Mouse (Mus musculus) kidney, adult 8-10 months (tissue): Measurements from ENCODE around the gene Luc7l3.
"Not testable (repeated sequence)": the region's sequence is repeated elsewhere in the genome, so short reads cannot be mapped to it uniquely, and the experiment has no call there.

Experiments used
- DNase-seq, 2 experiments: peaks; one replicate each; pipeline ENCODE4 v3.0.0; 2022

The Luc7l3 gene

GRCm38 (mm10) chr11:94290062-94290740 is 31.6 kb downstream of the Luc7l3 start:
- no peak for DNase-seq

- DNase-seq = no peak
Observed at GRCm38 (mm10) chr11:94287105-94287504, 34.7 kb downstream of the Luc7l3 start.

- DNase-seq = no peak
Observed at GRCm38 (mm10) chr11:94285886-94286574, 35.8 kb downstream of the Luc7l3 start.

GRCm38 (mm10) chr11:94283536-94284099 is 38.2 kb downstream of the Luc7l3 start:
- DNase-seq = no peak

GRCm38 (mm10) chr11:94282291-94282690 is 39.5 kb downstream of the Luc7l3 start:
- DNase-seq = no peak

GRCm38 (mm10) chr11:94281199-94282181 is 40.3 kb downstream of the Luc7l3 start, which contains the start of gene Gm21885:
TSS of gene Gm21885 (plus strand) at chr11:94281873.
- DNase-seq = no peak

- DNase-seq = peak; percentile 89 to 92
Observed at GRCm38 (mm10) chr11:94276869-94277337, 44.9 kb downstream of the Luc7l3 start.

GRCm38 (mm10) chr11:94275686-94276085 is 46.1 kb downstream of the Luc7l3 start:
- DNase-seq = no peak

- no peak for DNase-seq
Observed at GRCm38 (mm10) chr11:94275226-94275625, 46.6 kb downstream of the Luc7l3 start.

- no peak for DNase-seq
Observed at GRCm38 (mm10) chr11:94274206-94274867, 47.5 kb downstream of the Luc7l3 start.

GRCm38 (mm10) chr11:94272960-94273927 is 48.5 kb downstream of the Luc7l3 start:
- DNase-seq = no peak

GRCm38 (mm10) chr11:94271015-94271414 is 50.8 kb downstream of the Luc7l3 start:
- DNase-seq = no peak

- no peak for DNase-seq
Observed at GRCm38 (mm10) chr11:94269906-94270305, 51.9 kb downstream of the Luc7l3 start.

- DNase-seq = no peak
Observed at GRCm38 (mm10) chr11:94268761-94269160, 53.0 kb downstream of the Luc7l3 start.

- DNase-seq = not testable (repeated sequence)
Observed at GRCm38 (mm10) chr11:94266155-94266554, 55.6 kb downstream of the Luc7l3 start.

- DNase-seq = peak in 1 of 2 experiments; percentile 48
Observed at GRCm38 (mm10) chr11:94265134-94265785, 56.5 kb downstream of the Luc7l3 start.

- no peak for DNase-seq
Observed at GRCm38 (mm10) chr11:94261585-94262370, 60.0 kb downstream of the Luc7l3 start.

GRCm38 (mm10) chr11:94259814-94260213 is 62.0 kb downstream of the Luc7l3 start:
- no peak for DNase-seq

- no peak for DNase-seq
Observed at GRCm38 (mm10) chr11:94257987-94258386, 63.8 kb downstream of the Luc7l3 start.
